Mouse (Mus musculus): ENCODE measurements around the gene 4930579G24Rik.

Gene 4930579G24Rik

DNA sequence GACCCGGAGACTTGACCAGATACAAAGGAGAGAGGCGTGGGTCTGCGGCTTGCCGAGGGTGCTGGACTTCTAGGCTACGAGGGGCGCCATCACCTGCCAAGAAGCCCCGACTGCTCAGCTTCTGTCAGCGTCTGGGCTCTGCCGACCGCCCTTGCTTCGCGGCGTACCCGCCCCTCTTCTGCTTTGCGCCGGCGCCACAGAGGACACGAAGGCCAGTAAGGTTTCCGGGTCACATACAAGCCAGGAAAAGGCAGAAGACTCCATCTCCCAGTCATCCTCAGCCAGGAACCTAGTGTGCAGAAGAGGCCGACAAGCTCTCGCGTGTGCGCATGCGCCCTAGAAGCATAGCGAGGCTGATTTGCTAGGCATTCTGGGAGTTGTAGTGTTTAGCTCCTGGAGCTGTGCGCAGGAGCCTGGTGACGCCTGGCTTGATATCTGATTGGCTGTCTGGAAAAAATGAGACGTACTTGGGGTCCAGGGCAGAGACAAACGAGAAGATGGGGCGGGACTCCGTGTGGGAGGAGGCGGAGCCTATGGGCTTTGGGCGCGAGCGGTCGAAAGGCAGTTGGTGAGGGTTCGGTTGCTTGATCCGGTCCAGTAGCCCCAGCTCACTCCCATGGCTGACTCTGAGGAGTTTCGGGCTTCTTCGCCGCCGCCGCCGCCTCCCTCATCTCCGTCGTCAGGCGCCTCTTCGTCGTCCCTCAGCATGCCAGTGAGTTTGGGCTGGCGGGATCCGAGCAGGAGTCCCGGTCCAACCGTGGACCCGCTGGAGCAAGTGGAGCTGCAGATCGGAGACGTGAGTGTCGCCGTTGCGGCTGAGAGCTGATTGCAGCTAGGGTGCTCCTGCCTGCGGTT, at the start of gene 4930579G24Rik:
Gene 4930579G24Rik, plus strand, starts transcription at position 519 of the 855 bp plus-strand sequence.
- peak; percentile 99 for DNase-seq (ENCODE audit: low read depth, low spot score)

DNA sequence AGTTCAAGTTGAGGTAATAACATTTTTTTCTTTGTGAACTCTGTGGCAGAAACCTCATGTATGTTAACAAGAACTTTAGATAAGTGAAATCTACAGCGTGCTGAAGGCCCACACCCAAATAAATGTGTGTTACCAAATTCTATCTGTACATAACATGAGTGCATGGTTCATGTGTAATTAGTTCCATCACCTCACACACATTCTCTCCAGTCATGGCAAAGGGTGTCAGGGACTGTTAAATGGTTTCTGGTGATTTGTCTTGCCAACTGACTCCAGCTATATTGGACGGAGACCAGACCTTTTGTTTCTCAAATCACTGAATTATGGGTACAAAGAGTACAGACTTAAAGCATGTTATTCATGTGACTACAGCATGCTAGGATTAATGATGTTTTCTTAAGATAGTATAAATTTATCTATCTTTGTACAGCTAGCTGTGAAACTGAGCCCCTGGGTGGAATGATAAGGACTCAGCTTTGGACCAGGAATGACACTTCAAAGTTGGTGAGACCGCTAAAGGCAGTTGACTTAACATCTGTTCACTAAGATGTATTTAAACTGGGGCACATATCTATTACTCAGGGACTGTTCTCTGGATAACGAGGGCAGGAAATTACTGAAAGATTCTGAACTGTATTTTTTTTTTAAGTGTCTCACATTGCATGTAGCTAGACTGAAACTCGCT, 48.8 kb upstream of the 4930579G24Rik start:
- DNase-seq (ENCODE audit: low read depth, low spot score), result no peak

DNA sequence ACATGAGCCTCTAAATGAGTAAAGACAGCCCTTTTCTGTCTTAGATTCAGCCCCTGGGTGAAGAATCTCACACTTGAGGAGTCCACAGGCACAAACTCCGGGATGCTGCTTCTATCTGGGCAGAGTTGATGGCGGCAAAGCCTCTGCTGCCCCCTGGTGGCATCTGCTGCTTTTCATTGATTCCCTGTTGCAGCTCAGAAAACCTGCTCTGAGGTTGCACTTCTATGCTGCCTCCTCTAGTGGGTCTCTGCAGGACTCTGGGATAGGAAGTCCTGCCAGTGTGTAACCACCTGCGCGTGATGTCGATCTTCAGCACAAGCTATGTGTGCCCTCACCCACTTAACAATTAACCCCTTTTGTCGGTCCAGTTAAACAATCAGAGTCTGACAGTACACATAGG, 42.1 kb upstream of the 4930579G24Rik start:
- peak; percentile 81 for DNase-seq (ENCODE audit: low read depth, low spot score)

DNA sequence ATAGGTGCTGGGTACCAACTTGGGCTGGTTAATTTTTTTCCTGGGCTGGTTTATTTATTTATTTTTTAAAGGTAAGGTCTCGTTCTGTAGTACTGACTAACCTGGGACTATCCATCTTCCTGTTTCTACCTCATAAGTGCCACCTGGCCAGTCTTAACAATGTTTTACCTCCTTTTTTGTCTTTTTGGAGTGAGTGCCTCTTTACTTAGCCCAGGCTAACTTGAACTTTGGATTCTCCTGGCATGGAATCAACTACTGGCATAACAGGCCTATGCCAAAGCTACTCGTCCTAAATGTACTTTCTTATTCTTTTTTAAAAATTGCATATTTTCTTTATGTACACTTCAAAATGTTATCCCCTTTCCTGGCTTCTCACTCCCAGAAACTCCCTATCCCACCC, 39.2 kb upstream of the 4930579G24Rik start:
- no peak for DNase-seq (ENCODE audit: low read depth, low spot score)

DNA sequence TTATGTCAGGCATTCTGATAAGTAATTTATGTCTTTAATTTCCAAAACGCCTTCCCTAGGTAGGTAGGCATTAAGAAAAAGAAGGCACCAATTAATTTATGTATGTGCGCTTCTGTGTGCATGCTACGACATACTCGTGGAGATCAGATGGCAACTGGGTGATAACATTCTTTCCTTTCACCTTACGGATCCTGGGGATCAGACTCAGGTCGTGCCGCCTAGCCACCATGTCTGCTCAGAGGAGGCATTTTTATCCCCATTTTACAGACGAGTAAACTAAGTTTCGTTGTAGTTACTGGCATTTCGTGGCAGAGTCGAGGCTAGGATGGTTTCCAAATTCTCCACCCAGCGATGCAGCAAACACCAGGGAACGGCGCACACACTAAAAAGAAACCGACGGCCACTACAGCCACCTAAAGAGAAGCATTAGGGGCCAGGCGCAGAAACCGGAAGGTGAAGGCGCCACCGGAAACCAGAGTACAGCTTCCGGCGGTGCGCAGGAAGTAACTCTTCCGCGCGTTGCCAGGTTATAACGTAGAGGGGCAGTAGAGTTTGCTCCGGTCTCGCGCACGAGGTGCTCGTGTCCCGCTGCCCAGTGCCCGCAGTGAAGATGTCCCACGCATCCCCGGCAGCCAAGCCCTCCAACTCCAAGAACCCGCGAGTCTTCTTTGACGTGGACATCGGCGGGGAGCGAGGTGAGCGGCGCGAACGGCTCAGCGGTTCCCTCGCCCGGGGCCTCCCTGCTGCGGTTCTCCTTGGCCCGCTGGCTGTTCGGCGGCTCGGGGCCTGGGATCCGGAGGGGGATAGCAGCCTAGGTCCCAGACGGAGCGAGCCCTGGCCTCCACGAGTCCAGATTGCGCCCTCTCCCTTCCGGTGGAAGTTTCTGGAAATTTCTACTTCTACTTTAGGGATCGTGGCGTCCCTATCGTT, 37.8 kb upstream of the 4930579G24Rik start, which contains the start of gene Ppid:
Gene Ppid, plus strand, starts transcription at position 480 of the 930 bp plus-strand sequence.
- peak; percentile 67 for DNase-seq (ENCODE audit: low read depth, low spot score)

DNA sequence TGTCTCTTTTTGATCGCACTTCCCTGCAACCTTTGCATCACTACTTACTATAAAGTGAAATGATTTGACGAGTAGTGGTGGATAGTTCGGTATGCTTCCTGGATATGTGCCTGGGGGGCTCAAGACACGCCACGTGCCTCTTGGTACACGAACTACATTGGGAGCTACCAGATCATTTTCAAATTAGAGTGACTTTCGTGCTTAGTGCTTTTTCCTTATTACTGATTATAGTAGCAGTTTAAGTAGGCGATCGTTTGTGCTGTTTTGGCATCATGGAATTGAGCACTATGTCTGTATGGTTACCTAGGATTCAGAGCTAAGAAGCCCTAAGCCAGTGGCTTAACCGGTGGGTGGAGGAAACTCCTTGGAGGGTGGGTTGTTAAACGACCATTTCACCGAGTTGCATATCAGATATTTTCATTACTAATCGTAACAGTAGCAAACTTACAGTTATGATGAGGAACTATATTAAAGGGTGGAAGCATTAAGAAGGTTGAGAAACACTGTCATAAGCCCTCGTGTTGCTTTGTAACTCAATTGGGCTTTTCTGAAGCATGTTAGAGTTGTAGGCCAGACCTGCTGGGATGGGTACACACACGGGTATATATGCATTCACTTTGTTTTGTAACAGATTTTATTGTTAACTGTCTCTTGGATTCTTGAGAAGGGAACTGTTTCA, 36.9 kb upstream of the 4930579G24Rik start:
- DNase-seq (ENCODE audit: low read depth, low spot score), result no peak

DNA sequence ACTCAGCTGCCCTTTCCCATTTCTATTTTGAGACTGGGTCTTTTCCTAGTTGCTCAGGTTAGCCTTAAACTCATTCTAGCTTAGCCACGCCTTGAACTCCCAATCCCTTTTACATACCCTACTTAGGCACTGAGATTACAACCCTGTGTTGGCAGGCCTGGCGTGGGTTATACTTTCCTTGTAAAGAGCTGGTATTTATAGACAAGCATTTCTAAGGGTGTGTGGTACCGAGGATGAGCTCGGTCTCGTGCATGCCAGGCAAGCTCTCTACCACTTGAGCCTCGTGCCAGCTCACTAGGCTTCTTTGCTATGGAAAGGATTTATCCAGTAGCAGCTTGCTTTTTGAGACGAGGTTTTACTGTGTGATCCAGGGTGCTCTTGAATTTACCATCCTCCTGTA, 33.4 kb upstream of the 4930579G24Rik start:
- no peak for DNase-seq (ENCODE audit: low read depth, low spot score)

DNA sequence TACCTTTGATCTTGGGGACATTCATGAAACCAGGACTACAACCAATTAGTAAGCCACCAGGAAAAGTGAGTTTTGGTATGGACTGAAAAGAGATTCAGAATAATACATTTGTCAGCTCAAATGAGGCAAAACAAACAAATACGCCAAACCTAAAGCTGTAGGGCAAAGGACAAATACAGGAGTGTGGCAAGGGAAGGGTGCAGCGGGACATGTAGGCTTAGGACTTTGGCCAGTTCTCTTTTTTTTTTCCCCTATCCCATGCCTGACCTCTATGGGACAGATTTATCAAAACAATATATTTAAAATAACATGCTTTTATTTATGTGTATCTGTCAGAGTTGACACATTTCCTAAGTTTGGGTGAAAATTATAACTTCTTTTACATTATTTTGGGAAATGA, 19.0 kb upstream of the 4930579G24Rik start:
- DNase-seq (ENCODE audit: low read depth, low spot score), result no peak

DNA sequence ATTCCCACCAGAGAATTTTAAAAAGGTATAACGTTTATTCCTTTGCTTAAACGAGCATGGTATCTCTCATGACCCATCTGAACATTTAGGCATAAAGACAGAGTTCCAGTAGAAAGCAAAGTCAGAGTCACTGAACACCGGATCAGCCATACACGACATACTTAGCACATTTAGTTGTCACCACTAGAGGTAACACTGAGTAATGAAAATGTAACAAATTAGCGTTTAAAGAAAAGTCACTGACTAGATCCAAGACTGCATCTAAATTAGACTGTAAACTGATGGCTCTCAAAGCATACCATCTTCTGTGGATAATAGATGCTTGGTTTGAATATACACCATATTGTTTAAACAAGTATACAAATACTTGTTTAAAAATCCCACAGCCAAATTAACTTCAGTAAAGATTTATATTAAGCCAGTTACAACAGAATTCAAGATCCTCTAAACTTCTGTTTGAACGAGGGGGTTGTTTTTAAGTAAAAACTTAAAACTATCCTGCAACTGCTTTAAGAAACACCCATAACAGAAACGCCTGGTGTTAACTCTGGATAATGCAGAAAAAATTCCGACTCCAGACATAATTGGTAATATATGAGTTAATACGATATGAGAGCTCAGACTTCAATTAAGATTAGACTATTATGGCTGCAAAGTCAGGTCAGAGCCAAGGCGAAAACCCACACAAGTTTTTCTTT, 1.2 kb upstream of the 4930579G24Rik start:
- no peak for DNase-seq (ENCODE audit: low read depth, low spot score)

DNA sequence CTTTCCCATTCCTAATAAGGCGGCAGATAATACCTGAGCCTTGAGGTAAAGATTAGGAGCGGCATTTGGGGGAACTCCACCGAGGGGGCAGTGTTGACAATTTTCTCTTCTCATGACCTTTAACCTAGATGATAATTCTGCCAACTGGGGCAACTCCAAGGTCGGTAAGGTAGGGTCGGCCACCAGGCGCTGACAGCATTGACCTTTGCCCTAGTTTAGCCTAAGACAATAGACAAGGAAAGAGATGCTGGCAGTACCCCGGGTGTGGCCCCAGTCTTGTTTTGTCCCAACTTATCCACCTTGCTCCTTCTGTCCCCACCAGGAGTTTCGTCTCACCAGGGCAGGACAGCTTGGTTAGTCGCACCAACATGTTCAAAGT, 708 bp upstream of the 4930579G24Rik start:
- DNase-seq (ENCODE audit: low read depth, low spot score), result no peak

DNA sequence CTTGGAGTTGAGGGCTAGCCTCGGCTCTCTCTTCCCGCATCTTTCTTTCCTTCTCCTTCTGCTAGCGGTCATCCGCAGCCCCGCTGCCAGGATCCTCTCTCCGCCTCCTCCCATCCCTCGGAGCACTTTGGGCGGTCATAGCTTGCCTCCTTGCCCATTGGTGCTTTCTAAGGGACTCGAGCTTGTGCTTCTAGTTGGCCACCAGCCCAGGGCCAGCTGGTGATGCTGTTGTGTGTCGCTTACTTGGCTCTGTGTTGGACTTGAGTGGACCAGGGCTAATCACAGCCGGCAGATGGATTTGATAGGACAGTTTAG, 494 bp downstream of the 4930579G24Rik start, which contains the start of gene Etfdh:
Gene Etfdh, minus strand, starts transcription at position 85 of the 315 bp plus-strand sequence.
- peak; percentile 38 for DNase-seq (ENCODE audit: low read depth, low spot score)

DNA sequence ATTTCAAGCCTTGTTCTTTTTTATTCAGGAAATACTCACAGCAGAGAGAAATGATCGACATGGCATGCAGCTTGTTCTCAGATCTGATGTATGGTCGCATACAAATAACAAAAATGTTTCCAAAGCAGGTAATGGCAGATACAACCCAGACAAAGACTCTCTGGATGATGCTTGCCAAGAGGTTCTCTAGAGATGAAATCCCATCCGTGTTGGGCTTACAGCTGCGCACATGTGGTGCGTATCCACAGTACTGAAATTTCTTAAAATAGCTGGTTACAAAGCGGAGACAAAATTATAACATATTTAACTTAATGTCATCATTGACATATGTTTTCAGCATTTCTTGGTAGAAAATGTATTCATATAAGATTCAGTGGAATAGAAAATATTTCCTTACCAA, 23.2 kb downstream of the 4930579G24Rik start:
- DNase-seq (ENCODE audit: low read depth, low spot score), result no peak

DNA sequence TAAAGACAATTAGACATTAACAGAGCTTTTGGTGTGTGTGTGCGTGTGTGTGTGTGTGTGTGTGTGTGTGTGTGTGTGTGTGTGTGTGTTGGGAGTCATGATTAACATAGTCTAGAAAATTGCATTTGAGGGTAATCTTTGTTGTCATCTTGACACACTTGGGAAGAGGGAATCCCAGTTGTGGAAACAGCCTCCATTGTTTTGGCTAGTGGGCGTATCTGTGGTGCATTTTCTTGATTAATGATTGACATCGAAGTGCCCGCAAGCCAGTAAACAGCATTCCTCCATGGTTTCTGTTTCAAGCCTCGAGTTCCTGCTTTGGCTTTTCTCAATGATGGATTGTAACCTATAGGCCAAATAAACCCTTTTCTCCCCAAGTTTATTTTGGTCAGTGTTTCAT, 27.8 kb downstream of the 4930579G24Rik start:
- no peak for DNase-seq (ENCODE audit: low read depth, low spot score)

DNA sequence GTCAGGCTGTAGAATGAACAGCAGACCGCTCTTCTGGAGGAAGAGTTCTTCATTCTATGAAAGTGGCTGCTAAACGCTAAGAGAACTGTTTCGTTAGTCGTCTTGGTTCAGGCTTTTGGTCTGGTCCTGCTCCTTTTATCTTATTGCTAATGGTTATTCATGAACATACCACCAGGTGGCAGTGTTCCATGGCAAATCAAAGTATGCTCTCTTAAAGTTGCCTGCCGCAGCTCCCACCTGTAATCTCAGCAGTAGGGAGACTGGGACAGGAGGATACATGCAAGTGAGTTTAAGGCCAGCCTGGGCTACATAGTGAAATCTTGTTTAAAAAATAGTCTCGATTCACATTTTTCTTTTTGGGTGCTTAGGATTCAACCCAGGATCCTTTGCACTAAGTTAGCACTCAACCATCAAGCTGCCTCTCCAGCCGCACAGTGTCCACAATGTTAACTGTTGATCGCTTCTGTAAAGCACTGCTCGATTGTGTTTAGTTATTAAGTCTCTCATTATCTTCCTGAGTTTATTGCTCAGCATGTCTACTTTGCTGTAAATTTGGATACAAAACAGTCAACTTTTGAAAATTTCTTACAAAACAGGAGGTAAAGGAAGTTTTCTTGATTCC, 36.0 kb downstream of the 4930579G24Rik start:
- peak; percentile 45 for DNase-seq (ENCODE audit: low read depth, low spot score)

DNA sequence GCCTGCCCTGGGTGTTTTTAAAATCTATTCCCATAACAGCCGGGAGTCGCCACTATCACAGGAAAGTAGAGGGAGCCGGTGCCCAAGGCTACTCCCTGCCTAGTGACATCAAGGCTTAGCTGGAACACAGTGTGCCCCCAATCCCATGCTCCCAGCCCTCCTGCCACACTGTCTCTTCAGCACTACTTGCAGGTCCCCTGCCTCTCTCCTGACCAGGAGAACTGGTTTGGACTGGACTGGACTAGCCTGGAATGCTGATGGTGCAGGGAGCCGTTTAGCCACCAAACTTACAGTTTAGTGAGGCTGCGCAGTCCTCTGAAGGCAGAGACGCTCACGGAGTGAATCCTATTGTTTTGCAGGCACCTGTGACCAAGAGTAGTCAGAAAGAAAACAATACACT, 41.7 kb downstream of the 4930579G24Rik start:
- no peak for DNase-seq (ENCODE audit: low read depth, low spot score)

DNA sequence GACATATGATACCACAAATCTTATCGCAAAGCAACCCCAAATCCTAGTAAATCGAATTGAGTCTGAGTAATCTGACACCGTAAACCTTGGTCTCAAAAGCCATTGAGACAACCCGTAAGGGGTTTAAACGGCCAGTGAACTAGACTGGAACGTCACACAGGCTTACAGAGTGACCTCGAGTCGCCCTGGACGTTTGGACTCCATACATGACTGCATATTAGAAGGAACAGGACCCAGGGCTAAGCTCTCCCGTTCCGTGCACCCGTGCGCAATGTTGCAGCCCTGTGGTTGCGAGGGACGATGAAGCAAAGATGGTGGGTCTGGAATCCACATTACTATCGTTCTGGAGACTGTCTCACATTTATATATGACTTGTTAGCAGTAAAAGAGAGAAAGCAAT, 43.3 kb downstream of the 4930579G24Rik start:
- DNase-seq (ENCODE audit: low read depth, low spot score), result no peak

DNA sequence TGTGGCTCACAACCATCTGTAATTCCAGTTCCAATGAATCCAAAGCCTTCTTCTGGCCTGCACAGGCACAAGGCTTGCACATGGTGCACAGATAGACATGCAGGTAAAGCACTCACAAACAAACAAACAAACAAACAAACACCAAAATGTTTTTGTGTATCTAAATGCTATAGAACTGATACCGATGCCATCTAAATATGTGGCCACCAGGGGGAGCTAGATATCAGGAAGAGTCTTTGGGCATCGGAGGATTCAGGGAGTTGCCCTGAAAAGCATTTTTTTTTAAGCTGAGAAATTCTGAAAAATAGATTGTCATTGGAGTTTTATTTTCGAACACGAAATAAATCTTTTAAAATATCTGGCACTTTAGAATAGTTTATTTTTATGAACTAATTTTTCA, 44.2 kb downstream of the 4930579G24Rik start:
- peak; percentile 51 for DNase-seq (ENCODE audit: low read depth, low spot score)

DNA sequence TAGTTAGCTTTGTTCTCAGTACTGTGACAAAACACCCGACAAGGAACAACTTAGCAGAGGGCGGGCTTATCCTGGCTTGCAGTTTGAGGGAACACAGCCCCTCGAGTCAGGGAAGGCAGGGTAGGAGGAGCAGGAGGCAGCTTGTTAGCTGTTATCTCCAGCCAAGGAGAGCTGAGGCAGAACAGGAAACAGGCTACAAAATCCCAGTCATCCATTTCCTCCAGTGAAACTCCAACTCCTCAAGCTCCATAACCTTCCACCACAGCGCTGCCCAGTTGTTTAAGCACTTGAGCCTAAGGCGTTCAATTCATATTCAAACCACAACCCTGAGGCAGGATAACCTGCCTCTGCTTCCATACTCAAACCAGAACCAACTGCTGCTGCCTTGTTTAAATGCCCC, 45.8 kb downstream of the 4930579G24Rik start:
- DNase-seq (ENCODE audit: low read depth, low spot score), result no peak

DNA sequence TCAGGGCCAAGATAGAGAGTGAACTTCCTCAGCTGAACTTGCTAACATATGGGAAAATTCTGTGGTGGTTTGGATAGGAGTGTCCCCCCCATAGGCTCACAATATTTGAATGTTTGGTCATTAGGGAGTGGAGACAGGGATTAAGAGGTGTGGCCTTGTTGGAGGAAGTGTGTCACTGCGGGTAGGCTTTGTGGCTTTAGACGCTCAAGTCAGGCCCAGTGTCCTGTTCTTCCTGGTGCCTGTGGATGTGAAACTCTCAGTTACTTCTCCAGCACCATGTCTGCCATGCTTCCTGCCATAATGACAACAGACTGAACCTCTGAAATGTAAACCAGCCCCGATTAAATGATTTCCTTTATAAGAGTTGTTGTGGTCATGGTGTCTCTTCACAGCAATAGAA, 47.5 kb downstream of the 4930579G24Rik start:
- no peak for DNase-seq (ENCODE audit: low read depth, low spot score)

Measured in retina, postnatal 7 days (tissue).